Mouse (Mus musculus) gastrocnemius, adult 8-10 months (tissue): ENCODE results near the gene Mroh2a. TPM values are rescaled to one million over a fixed set of nuclear protein-coding genes. Genes with fewer than 3 reads are reported as not detected.
A peak's percentile ranks its signal among the peaks of the same experiment; 100 is the strongest.

Experiments used
- DNase-seq, 2 experiments: peaks; one replicate each; pipeline ENCODE4 v3.0.0; 2022; ENCODE audit warnings: low spot score in 2 of 2
- total RNA-seq, 4 experiments: library from RNA; stranded (reverse); gene quantifications; 2 replicates each; pipeline ENCODE4 v1.2.4; 2022

The Mroh2a gene
- not detected for total RNA-seq

GRCm38 (mm10) chr1:88226670-88227379 is at the start of gene Mroh2a:
Gene Mroh2a, plus strand, starts transcription at chr1:88226986.
- DNase-seq: peak; percentile 9 to 10

GRCm38 (mm10) chr1:88179657-88180056 is 47.1 kb upstream of the Mroh2a start:
- DNase-seq: no peak

- DNase-seq: no peak
Measured at GRCm38 (mm10) chr1:88186325-88186935, 40.4 kb upstream of the Mroh2a start.

GRCm38 (mm10) chr1:88192136-88192535 is 34.6 kb upstream of the Mroh2a start:
- DNase-seq: no peak

- no peak for DNase-seq
Measured at GRCm38 (mm10) chr1:88195687-88196086, 31.1 kb upstream of the Mroh2a start.

- DNase-seq: no peak
Measured at GRCm38 (mm10) chr1:88197443-88197842, 29.3 kb upstream of the Mroh2a start.

GRCm38 (mm10) chr1:88199996-88200395 is 26.8 kb upstream of the Mroh2a start:
- DNase-seq: no peak

GRCm38 (mm10) chr1:88200456-88200855 is 26.3 kb upstream of the Mroh2a start, which contains the start of gene Ugt1a2:
Gene Ugt1a2, plus strand, starts transcription at chr1:88200601.
- DNase-seq: no peak

- DNase-seq: no peak
Measured at GRCm38 (mm10) chr1:88205294-88205922, 21.4 kb upstream of the Mroh2a start, which contains the start of gene Dnajb3. Gene Dnajb3, minus strand, starts transcription at chr1:88205782.

GRCm38 (mm10) chr1:88206843-88207479 is 19.8 kb upstream of the Mroh2a start:
- no peak for DNase-seq

- no peak for DNase-seq
Measured at GRCm38 (mm10) chr1:88211812-88212211, 15.0 kb upstream of the Mroh2a start, which contains the start of gene Ugt1a1. Gene Ugt1a1, plus strand, starts transcription at chr1:88211959.

GRCm38 (mm10) chr1:88212341-88213045 is 14.3 kb upstream of the Mroh2a start:
- DNase-seq: peak in 1 of 2 experiments; percentile 11

GRCm38 (mm10) chr1:88213061-88213460 is 13.7 kb upstream of the Mroh2a start:
- no peak for DNase-seq

- peak in 1 of 2 experiments; percentile 7 for DNase-seq
Measured at GRCm38 (mm10) chr1:88213766-88214461, 12.9 kb upstream of the Mroh2a start.

GRCm38 (mm10) chr1:88214462-88214952 is 12.3 kb upstream of the Mroh2a start:
- no peak for DNase-seq

GRCm38 (mm10) chr1:88215466-88216380 is 11.1 kb upstream of the Mroh2a start:
- no peak for DNase-seq

- no peak for DNase-seq
Measured at GRCm38 (mm10) chr1:88216551-88216950, 10.2 kb upstream of the Mroh2a start.

- no peak for DNase-seq
Measured at GRCm38 (mm10) chr1:88217144-88217543, 9.6 kb upstream of the Mroh2a start.

- no peak for DNase-seq
Measured at GRCm38 (mm10) chr1:88217576-88217975, 9.2 kb upstream of the Mroh2a start.
